Mouse (Mus musculus): ENCODE measurements at regions not wholly inside any gene's neighbourhood (a gene's known extent, or its start where the extent isn't known, plus 50 kb on each side); places are given as distances from the start of the nearest gene placed in this dataset.
A peak's percentile ranks its signal among the peaks of the same experiment; 100 is the strongest.
"Not testable (repeated sequence)": the region's sequence is repeated elsewhere in the genome, so short reads cannot be mapped to it uniquely, and the experiment has no call there.

DNA sequence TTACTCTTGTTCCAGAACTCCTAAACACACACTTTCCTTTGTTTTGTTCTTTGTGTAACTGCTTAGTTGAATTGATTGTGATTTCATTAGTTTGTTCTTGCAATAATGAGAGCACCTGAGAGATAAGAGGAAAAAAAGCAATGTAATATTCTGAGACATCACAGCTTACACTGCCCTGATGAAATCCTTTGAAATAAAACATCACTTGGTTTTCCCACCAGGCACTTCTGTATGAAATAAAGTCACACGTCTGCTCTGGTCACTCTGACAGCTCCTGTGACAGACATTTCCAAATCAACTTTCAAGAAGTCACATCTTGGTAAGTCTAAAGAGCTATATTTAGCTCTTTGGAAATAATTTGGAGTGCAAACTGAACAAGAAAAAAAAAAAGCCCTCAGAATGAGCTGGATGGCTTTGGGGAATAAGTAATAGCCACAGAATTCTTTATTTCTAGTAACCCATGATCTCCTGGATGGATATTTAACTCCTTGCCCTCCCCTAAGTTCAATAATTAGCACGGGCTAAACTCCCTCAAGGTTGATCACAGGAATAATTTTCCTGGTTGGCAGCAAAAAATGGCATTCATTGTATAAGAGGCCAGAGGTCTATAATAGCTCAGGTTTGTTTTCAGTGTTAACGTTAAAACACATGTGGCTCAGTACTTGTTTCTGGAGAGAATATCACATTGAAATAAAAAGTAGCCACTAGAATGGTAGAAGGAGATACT, 452.4 kb upstream of the Kif18a start:
- ATAC-seq (ENCODE audit: low FRiP score) (no peak), DNase-seq (ENCODE audit: low spot score) (no peak)
- H3K9ac ChIP-seq (replicated peaks; ENCODE audit: low read length, poor library complexity, severe bottlenecking): no peak overlapping the region
- H3K27ac ChIP-seq (ENCODE audit: low read depth, low read length): no peak overlapping the region
- 41% methylated on average over 3 of the region's 3 CpGs for WGBS
- no peak overlapping the region for H3K4me2 ChIP-seq (ENCODE audit: low read depth, low read length, poor library complexity, severe bottlenecking)
- TF ChIP-seq CTCF (IDR thresholded peaks at IDR 0.05): no peak
- H3K4me1 ChIP-seq (ENCODE audit: insufficient read depth, low read length): no peaks in the 10 kb centered on the region
- no peaks in the 10 kb centered on the region for H3K36me3 ChIP-seq (ENCODE audit: insufficient read depth, low read length)
- no peaks in the 10 kb centered on the region for H3K27me3 ChIP-seq (ENCODE audit: insufficient read depth, low read length)
- no peaks in the 10 kb centered on the region for H3K9me3 ChIP-seq (ENCODE audit: low read length)
- H3K4me3 ChIP-seq (ENCODE audit: low read depth, low read length): no peak overlapping the region

DNA sequence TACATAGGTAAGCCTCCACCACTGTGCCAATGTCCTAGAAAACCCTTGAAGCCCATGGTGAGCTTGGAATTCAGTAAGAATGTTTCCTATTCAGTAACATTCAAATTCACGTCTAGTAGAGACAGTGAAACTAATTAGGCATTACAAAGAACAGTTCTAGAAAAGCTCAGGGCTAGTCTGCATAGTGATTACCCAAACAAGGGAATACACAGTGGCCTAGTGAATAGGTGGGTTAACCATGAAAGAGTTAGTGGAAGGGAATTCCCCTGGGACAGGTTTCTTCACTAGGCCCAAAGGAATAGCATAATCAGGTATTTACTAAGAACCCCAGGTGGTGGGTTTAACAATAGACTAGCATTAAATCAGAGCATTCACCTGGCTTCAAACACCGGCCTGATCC, 436.7 kb upstream of the Kif18a start:
- ATAC-seq (ENCODE audit: low FRiP score); H3K4me3 ChIP-seq (ENCODE audit: low read depth, low read length); H3K27me3 ChIP-seq (ENCODE audit: insufficient read depth, low read length); H3K36me3 ChIP-seq (ENCODE audit: insufficient read depth, low read length); DNase-seq (ENCODE audit: low spot score); H3K4me1 ChIP-seq (ENCODE audit: insufficient read depth, low read length); H3K9ac ChIP-seq (replicated peaks; ENCODE audit: low read length, poor library complexity, severe bottlenecking); H3K9me3 ChIP-seq (ENCODE audit: low read length); H3K4me2 ChIP-seq (ENCODE audit: low read depth, low read length, poor library complexity, severe bottlenecking); H3K27ac ChIP-seq (ENCODE audit: low read depth, low read length): not testable (repeated sequence)
- 37% methylated on average over 2 of the region's 2 CpGs for WGBS

DNA sequence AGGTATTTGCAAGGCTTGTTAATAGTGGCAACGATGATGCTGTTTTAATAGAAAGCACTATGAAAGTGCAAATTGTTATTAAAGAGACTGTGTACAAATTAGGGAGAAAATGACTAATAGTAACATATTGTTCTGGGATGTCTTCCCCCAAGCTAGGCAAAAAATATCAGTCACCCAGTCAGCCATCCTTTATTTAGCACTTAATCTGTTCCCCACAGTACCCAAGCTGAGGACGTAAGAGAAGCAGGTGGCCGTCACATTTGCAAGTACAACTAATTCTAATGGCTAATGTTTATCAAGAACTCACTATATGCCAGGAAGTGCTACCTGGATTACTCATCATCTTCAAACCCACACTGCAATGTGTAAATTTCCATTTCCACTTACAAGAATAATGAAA, 432.5 kb upstream of the Kif18a start:
- DNase-seq (ENCODE audit: low spot score): no peak
- no peaks in the 10 kb centered on the region for H3K27me3 ChIP-seq (ENCODE audit: insufficient read depth, low read length)
- H3K27ac ChIP-seq (ENCODE audit: low read depth, low read length): no peak overlapping the region
- TF ChIP-seq CTCF (IDR thresholded peaks at IDR 0.05): no peak
- no peak for ATAC-seq (ENCODE audit: low FRiP score)
- no peaks in the 10 kb centered on the region for H3K36me3 ChIP-seq (ENCODE audit: insufficient read depth, low read length)
- H3K9ac ChIP-seq (replicated peaks; ENCODE audit: low read length, poor library complexity, severe bottlenecking): no peak overlapping the region
- H3K4me1 ChIP-seq (ENCODE audit: insufficient read depth, low read length): no peaks in the 10 kb centered on the region
- WGBS: 94% methylated on average over 3 of the region's 3 CpGs
- H3K9me3 ChIP-seq (ENCODE audit: low read length): no peaks in the 10 kb centered on the region
- no peak overlapping the region for H3K4me2 ChIP-seq (ENCODE audit: low read depth, low read length, poor library complexity, severe bottlenecking)
- no peak overlapping the region for H3K4me3 ChIP-seq (ENCODE audit: low read depth, low read length)

DNA sequence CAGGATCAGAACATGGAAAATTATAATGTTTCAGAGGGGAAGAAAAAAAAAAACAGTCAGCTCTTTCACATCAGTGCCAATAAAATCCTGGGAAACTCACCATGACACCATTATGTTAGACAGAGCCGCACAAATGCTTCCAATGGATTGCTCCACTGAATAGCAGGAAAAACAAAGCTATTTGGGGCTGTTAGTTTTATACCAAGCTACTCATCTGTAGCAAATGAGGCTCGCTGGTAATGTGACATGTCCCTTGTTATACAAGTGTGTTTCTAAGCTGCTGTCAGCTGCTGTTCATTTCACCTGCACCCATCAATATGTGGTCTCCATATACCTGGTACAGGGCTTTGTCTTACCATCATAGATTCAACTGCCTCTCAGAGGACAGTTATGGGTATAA, 426.1 kb upstream of the Kif18a start:
- H3K4me2 ChIP-seq (ENCODE audit: low read depth, low read length, poor library complexity, severe bottlenecking): no peak overlapping the region
- peak; percentile 48 for DNase-seq (ENCODE audit: low spot score)
- no peaks in the 10 kb centered on the region for H3K36me3 ChIP-seq (ENCODE audit: insufficient read depth, low read length)
- no peaks in the 10 kb centered on the region for H3K27me3 ChIP-seq (ENCODE audit: insufficient read depth, low read length)
- no peaks in the 10 kb centered on the region for H3K4me1 ChIP-seq (ENCODE audit: insufficient read depth, low read length)
- 39% methylated on average over 2 of the region's 2 CpGs for WGBS
- no peaks in the 10 kb centered on the region for H3K9me3 ChIP-seq (ENCODE audit: low read length)
- no peak overlapping the region for H3K9ac ChIP-seq (replicated peaks; ENCODE audit: low read length, poor library complexity, severe bottlenecking)
- H3K4me3 ChIP-seq (ENCODE audit: low read depth, low read length): no peak overlapping the region
- no peak for TF ChIP-seq CTCF (IDR thresholded peaks at IDR 0.05)
- no peak for ATAC-seq (ENCODE audit: low FRiP score)
- H3K27ac ChIP-seq (ENCODE audit: low read depth, low read length): no peak overlapping the region

DNA sequence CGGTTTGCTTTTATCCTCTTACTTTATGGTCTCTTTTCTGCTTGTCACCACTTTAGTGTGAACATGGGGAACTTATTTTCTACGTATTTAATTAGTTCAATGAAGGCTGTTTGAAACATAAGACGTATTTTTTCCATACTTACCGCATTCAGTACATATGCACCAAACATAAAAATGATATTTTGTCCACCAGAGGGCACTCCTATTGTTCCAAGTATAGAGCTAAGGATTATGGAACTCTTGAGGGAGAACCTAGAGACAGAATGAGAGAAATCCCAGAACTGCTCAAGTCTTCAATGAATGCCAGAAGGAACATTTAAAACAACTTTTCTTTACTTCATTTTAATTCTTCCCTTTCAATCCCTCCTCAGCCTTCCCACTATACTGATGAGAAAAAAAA, 403.4 kb upstream of the Kif18a start:
- ATAC-seq (ENCODE audit: low FRiP score) (no peak), DNase-seq (ENCODE audit: low spot score) (peak; percentile 50)
- no peak overlapping the region for H3K9ac ChIP-seq (replicated peaks; ENCODE audit: low read length, poor library complexity, severe bottlenecking)
- H3K4me1 ChIP-seq (ENCODE audit: insufficient read depth, low read length): no peaks in the 10 kb centered on the region
- no peaks in the 10 kb centered on the region for H3K9me3 ChIP-seq (ENCODE audit: low read length)
- 73% methylated on average over 4 of the region's 4 CpGs for WGBS
- H3K27me3 ChIP-seq (ENCODE audit: insufficient read depth, low read length): no peaks in the 10 kb centered on the region
- H3K4me2 ChIP-seq (ENCODE audit: low read depth, low read length, poor library complexity, severe bottlenecking): no peak overlapping the region
- peak; percentile 49 for TF ChIP-seq CTCF (IDR thresholded peaks at IDR 0.05)
- no peak overlapping the region for H3K27ac ChIP-seq (ENCODE audit: low read depth, low read length)
- no peak overlapping the region for H3K4me3 ChIP-seq (ENCODE audit: low read depth, low read length)
- no peaks in the 10 kb centered on the region for H3K36me3 ChIP-seq (ENCODE audit: insufficient read depth, low read length)

DNA sequence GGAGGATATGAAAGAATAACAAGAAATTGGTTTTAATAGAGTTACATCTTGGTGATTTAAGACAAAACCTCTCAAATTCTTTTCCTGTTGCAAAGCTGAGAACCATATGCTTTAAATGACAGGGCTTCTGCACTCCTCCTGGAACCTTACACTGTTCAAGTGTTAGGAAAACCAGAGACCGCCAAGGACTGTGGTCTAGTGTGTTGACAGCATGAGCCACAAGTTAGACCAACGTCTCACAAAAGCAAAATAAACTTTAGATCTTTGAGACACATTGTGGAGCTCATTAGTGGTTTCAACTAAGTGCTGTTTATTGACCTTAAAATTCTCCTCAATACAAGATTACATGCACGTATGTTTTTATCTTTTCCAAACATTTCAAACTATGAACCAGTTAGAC, 402.9 kb upstream of the Kif18a start:
- H3K36me3 ChIP-seq (ENCODE audit: insufficient read depth, low read length): no peaks in the 10 kb centered on the region
- H3K27ac ChIP-seq (ENCODE audit: low read depth, low read length): no peak overlapping the region
- no peaks in the 10 kb centered on the region for H3K9me3 ChIP-seq (ENCODE audit: low read length)
- no peaks in the 10 kb centered on the region for H3K27me3 ChIP-seq (ENCODE audit: insufficient read depth, low read length)
- no peak for TF ChIP-seq CTCF (IDR thresholded peaks at IDR 0.05)
- H3K9ac ChIP-seq (replicated peaks; ENCODE audit: low read length, poor library complexity, severe bottlenecking): no peak overlapping the region
- ATAC-seq (ENCODE audit: low FRiP score) (no peak), DNase-seq (ENCODE audit: low spot score) (no peak)
- 70% methylated on average over 3 of the region's 3 CpGs for WGBS
- H3K4me1 ChIP-seq (ENCODE audit: insufficient read depth, low read length): no peaks in the 10 kb centered on the region
- H3K4me3 ChIP-seq (ENCODE audit: low read depth, low read length): no peak overlapping the region
- H3K4me2 ChIP-seq (ENCODE audit: low read depth, low read length, poor library complexity, severe bottlenecking): no peak overlapping the region

Data from midbrain, postnatal 0 days (tissue).